Mouse (Mus musculus) naive thymus-derived CD4-positive, alpha-beta T cell, adult 2 months (primary cell): Measurements from ENCODE around the gene Gm14698.
"Not testable (repeated sequence)": the region's sequence is repeated elsewhere in the genome, so short reads cannot be mapped to it uniquely, and the experiment has no call there.

ENCODE experiments used
- DNase-seq: peaks from one replicate; pipeline ENCODE4 v3.0.0-alpha.2; 2011; ENCODE audit warnings: low read depth

Gene Gm14698

GRCm38 (mm10) chrX:68821059-68821458, at the start of gene Gm14698:
Gene Gm14698 (plus strand): TSS chrX:68821093.
- not testable (repeated sequence) for DNase-seq

GRCm38 (mm10) chrX:68820449-68820848, 444 bp upstream of the Gm14698 start:
- DNase-seq: not testable (repeated sequence)

- DNase-seq: no peak
Observed at GRCm38 (mm10) chrX:68839548-68840444, 18.9 kb downstream of the Gm14698 start.

GRCm38 (mm10) chrX:68865145-68865544, 44.3 kb downstream of the Gm14698 start:
- no peak for DNase-seq
